Mouse (Mus musculus): Measurements from ENCODE around the gene Panx1. TPM values are rescaled to one million over a fixed set of nuclear protein-coding genes. Genes with fewer than 3 reads are reported as not detected.

The Panx1 gene
- polyA plus RNA-seq, 2 experiments: 41.7 to 49.5 TPM

- Histone ChIP-seq H3K27ac (replicated peaks; ENCODE audit: low read depth, low read length) (no peak overlapping the region), H3K4me1 (ENCODE audit: control insufficient read depth, insufficient read depth, low read length) (peaks cover 4% of the 10 kb centered on the region; the same call in 1 of the 2 replicates), H3K9ac (ENCODE audit: low read depth, low read length, severe bottlenecking) (no peak overlapping the region), H3K36me3 (ENCODE audit: control insufficient read depth, insufficient read depth, low read length) (0 out of 2 replicates have a peak, but pooled peaks cover 4% of the 10 kb centered on the region), H3K4me2 (replicated peaks; ENCODE audit: low read depth, low read length, severe bottlenecking) (no peak overlapping the region), H3K4me3 (replicated peaks; ENCODE audit: low read length) (no peak overlapping the region), H3K27me3 (ENCODE audit: control insufficient read depth, insufficient read depth, low read length) (no peaks in the 10 kb centered on the region), H3K9me3 (ENCODE audit: control insufficient read depth, low read length) (no peaks in the 10 kb centered on the region)
- WGBS: 85% methylated on average over 18 of the region's 18 CpGs
- no peak for TF ChIP-seq POLR2A (IDR thresholded peaks at IDR 0.05; ENCODE audit: borderline replicate concordance, extremely low read depth, insufficient read depth, insufficient read length)
- ATAC-seq (ENCODE audit: low FRiP score, low read depth): no peak
- no peak for DNase-seq (ENCODE audit: low spot score)
Measured at GRCm38 (mm10) chr9:15017791-15018755, 27.2 kb downstream of the Panx1 start.

GRCm38 (mm10) chr9:15015223-15015956 is 29.9 kb downstream of the Panx1 start:
- no peak overlapping the region for H3K9ac ChIP-seq (ENCODE audit: low read depth, low read length, severe bottlenecking)
- TF ChIP-seq POLR2A (IDR thresholded peaks at IDR 0.05; ENCODE audit: borderline replicate concordance, extremely low read depth, insufficient read depth, insufficient read length): no peak
- no peaks in the 10 kb centered on the region for H3K27me3 ChIP-seq (ENCODE audit: control insufficient read depth, insufficient read depth, low read length)
- peak; percentile 95 for DNase-seq (ENCODE audit: low spot score)
- no peak; the same call in 1 of the 2 replicates for ATAC-seq (ENCODE audit: low FRiP score, low read depth)
- 56% methylated on average over 7 of the region's 7 CpGs for WGBS
- peaks cover 4% of the 10 kb centered on the region; the same call in 1 of the 2 replicates for H3K4me1 ChIP-seq (ENCODE audit: control insufficient read depth, insufficient read depth, low read length)
- H3K4me3 ChIP-seq (replicated peaks; ENCODE audit: low read length): no peak overlapping the region
- H3K27ac ChIP-seq (replicated peaks; ENCODE audit: low read depth, low read length): no peak overlapping the region
- H3K4me2 ChIP-seq (replicated peaks; ENCODE audit: low read depth, low read length, severe bottlenecking): no peak overlapping the region
- no peaks in the 10 kb centered on the region for H3K9me3 ChIP-seq (ENCODE audit: control insufficient read depth, low read length)
- 0 out of 2 replicates have a peak, but pooled peaks cover 4% of the 10 kb centered on the region for H3K36me3 ChIP-seq (ENCODE audit: control insufficient read depth, insufficient read depth, low read length)

DNA sequence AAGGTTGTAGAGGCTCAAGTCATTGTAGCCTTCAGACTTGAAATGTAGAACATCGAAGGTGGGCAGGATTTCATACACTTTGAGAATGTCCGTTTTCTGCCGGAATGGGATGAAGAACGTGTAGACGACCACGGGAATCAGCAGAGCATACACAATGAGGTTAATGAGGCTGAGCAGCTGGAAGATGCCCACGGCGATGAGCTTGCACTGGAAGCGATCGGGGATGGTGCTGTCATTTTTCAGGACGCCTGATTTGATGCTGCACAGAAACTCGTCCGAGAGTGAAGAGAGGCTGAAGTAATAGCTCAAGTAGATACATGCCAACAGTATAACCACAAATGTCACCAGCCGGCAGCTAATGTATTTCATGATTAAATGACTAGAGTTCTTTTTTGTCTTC is 37.7 kb downstream of the Panx1 start:
- WGBS: 92% methylated on average over 14 of the region's 14 CpGs

GRCm38 (mm10) chr9:15004298-15004685 is 41.0 kb downstream of the Panx1 start:
- TF ChIP-seq POLR2A (IDR thresholded peaks at IDR 0.05; ENCODE audit: borderline replicate concordance, extremely low read depth, insufficient read depth, insufficient read length): no peak
- peaks cover 33% of the 10 kb centered on the region for H3K36me3 ChIP-seq (ENCODE audit: control insufficient read depth, insufficient read depth, low read length)
- H3K4me1 ChIP-seq (ENCODE audit: control insufficient read depth, insufficient read depth, low read length): no peaks in the 10 kb centered on the region
- H3K9ac ChIP-seq (ENCODE audit: low read depth, low read length, severe bottlenecking): no peak overlapping the region
- no peak overlapping the region for H3K4me3 ChIP-seq (replicated peaks; ENCODE audit: low read length)
- no peaks in the 10 kb centered on the region for H3K9me3 ChIP-seq (ENCODE audit: control insufficient read depth, low read length)
- DNase-seq (ENCODE audit: low spot score): no peak
- H3K4me2 ChIP-seq (replicated peaks; ENCODE audit: low read depth, low read length, severe bottlenecking): no peak overlapping the region
- H3K27ac ChIP-seq (replicated peaks; ENCODE audit: low read depth, low read length): no peak overlapping the region
- 48% methylated on average over 9 of the region's 9 CpGs for WGBS
- no peak for ATAC-seq (ENCODE audit: low FRiP score, low read depth)
- H3K27me3 ChIP-seq (ENCODE audit: control insufficient read depth, insufficient read depth, low read length): no peaks in the 10 kb centered on the region

More for the DNA sequence above, 37.7 kb downstream of the Panx1 start:
- Histone ChIP-seq H3K9ac (ENCODE audit: low read depth, low read length, severe bottlenecking) (no peak overlapping the region), H3K4me1 (ENCODE audit: control insufficient read depth, insufficient read depth, low read length) (no peaks in the 10 kb centered on the region), H3K27ac (replicated peaks; ENCODE audit: low read depth, low read length) (no peak overlapping the region), H3K9me3 (ENCODE audit: control insufficient read depth, low read length) (no peaks in the 10 kb centered on the region), H3K4me3 (replicated peaks; ENCODE audit: low read length) (no peak overlapping the region), H3K36me3 (ENCODE audit: control insufficient read depth, insufficient read depth, low read length) (peaks cover 38% of the 10 kb centered on the region), H3K4me2 (replicated peaks; ENCODE audit: low read depth, low read length, severe bottlenecking) (no peak overlapping the region), H3K27me3 (ENCODE audit: control insufficient read depth, insufficient read depth, low read length) (no peaks in the 10 kb centered on the region)
- ATAC-seq (ENCODE audit: low FRiP score, low read depth) (no peak), DNase-seq (ENCODE audit: low spot score) (no peak)
- TF ChIP-seq POLR2A (IDR thresholded peaks at IDR 0.05; ENCODE audit: borderline replicate concordance, extremely low read depth, insufficient read depth, insufficient read length): no peak

DNA sequence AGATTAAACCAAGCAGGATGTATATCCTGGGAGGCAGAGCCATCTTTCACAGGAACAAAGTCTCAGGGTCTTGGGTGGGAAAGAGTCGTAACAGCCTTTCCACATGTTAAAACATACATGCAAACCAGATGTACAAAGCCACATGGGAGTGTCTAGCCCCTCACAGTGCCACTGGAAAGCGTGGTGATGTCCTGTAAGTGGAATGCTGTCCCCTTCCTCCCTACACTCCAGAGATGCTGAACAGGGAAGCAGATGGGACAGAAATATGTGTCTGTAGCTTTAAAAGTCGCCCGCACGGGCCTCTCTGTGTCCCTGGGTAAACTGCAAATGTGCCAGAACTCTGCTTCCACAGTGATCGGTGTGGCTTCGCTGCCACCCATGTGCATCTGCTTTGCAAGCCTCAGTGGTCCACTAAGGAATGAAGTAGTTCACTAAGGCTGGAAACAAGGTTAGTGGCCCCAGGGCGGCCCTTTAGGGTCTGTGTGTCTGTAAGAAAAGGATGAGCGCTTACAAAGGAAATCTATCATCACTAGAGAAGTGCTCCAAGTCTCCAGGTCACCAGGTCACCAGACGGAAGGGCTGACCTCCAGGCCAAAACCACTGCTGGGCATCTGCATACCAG is 41.5 kb downstream of the Panx1 start:
- TF ChIP-seq POLR2A (IDR thresholded peaks at IDR 0.05; ENCODE audit: borderline replicate concordance, extremely low read depth, insufficient read depth, insufficient read length): no peak
- 29% methylated on average over 10 of the region's 10 CpGs for WGBS
- no peak overlapping the region for H3K4me2 ChIP-seq (replicated peaks; ENCODE audit: low read depth, low read length, severe bottlenecking)
- H3K9me3 ChIP-seq (ENCODE audit: control insufficient read depth, low read length): no peaks in the 10 kb centered on the region
- no peak overlapping the region for H3K4me3 ChIP-seq (replicated peaks; ENCODE audit: low read length)
- no peak for ATAC-seq (ENCODE audit: low FRiP score, low read depth)
- H3K27ac ChIP-seq (replicated peaks; ENCODE audit: low read depth, low read length): no peak overlapping the region
- no peaks in the 10 kb centered on the region for H3K4me1 ChIP-seq (ENCODE audit: control insufficient read depth, insufficient read depth, low read length)
- H3K9ac ChIP-seq (ENCODE audit: low read depth, low read length, severe bottlenecking): no peak overlapping the region
- peaks cover 28% of the 10 kb centered on the region for H3K36me3 ChIP-seq (ENCODE audit: control insufficient read depth, insufficient read depth, low read length)
- DNase-seq (ENCODE audit: low spot score): no peak
- H3K27me3 ChIP-seq (ENCODE audit: control insufficient read depth, insufficient read depth, low read length): no peaks in the 10 kb centered on the region

Data from limb, embryonic 14.5 days (tissue).